Mouse (Mus musculus): Measurements from ENCODE around the gene Mup2.
"Not testable (repeated sequence)": the region's sequence is repeated elsewhere in the genome, so short reads cannot be mapped to it uniquely, and the experiment has no call there.

- not testable (repeated sequence) for TF ChIP-seq CTCF (IDR thresholded peaks at IDR 0.05; ENCODE audit: low read depth); EP300 (optimal IDR thresholded peaks at IDR 0.05)
Measured at GRCm38 (mm10) chr4:60154189-60154588, at the start of gene Mup2.

Data from stomach, postnatal 0 days (tissue).